Mouse (Mus musculus) lung, adult 2 months (tissue): Measurements from ENCODE around the gene Cpne7.

Experiments
- CTCF ChIP-seq: fragments of 200-500 bp; IDR thresholded peaks from 2 replicates; pipeline ENCODE4 v1.5.1; 2011; ENCODE audit warnings: mild to moderate bottlenecking, low read length, control low read depth; ENCODE audit not compliant: insufficient read depth
- POLR2A ChIP-seq: fragments of 200-500 bp; IDR thresholded peaks from 2 replicates; pipeline ENCODE4 v1.6.1; 2011; ENCODE audit warnings: low read depth, mild to moderate bottlenecking, control low read depth, low read length, borderline replicate concordance; ENCODE audit errors: extremely low read depth

- TF ChIP-seq CTCF (no peak), POLR2A (no peak)
These were observed 9.1 kb downstream of the Cpne7 start for GRCm38 (mm10) chr8:123126193-123126816.
